Mouse (Mus musculus) embryonic facial prominence, embryonic 15.5 days (tissue): ENCODE data around the gene Cyb5rl. TPM values are rescaled to one million over a fixed set of nuclear protein-coding genes. Genes with fewer than 3 reads are reported as not detected.

Experiments used
- ATAC-seq: fragments of 200-750 bp; cut with Nextera tagmentation; 2 replicates; pipeline ENCODE4 v1.8.0; 2017; ENCODE audit warnings: low read depth, moderate TSS enrichment; ENCODE audit not compliant: insufficient number of reproducible peaks, low FRiP score, low TSS enrichment
- H3K27ac ChIP-seq: fragments of 300-500 bp; sonication (generic); replicated peaks from 2 replicates; pipeline ENCODE4 v1.5.1; 2015; ENCODE audit warnings: mild to moderate bottlenecking, inconsistent platforms
- H3K27me3 ChIP-seq: fragments of 300-500 bp; sonication (generic); 2 replicates; pipeline ENCODE4 v1.6.1; 2015; ENCODE audit warnings: inconsistent platforms
- H3K36me3 ChIP-seq: fragments of 300-500 bp; sonication (generic); 2 replicates; pipeline ENCODE4 v1.6.1; 2015; ENCODE audit warnings: mild to moderate bottlenecking, inconsistent platforms
- H3K4me1 ChIP-seq: fragments of 300-500 bp; sonication (generic); 2 replicates; pipeline ENCODE4 v1.6.1; 2015; ENCODE audit warnings: inconsistent platforms
- H3K4me2 ChIP-seq: fragments of 300-500 bp; sonication (generic); replicated peaks from 2 replicates; pipeline ENCODE4 v1.6.1; 2015; ENCODE audit warnings: mild to moderate bottlenecking, inconsistent platforms
- H3K4me3 ChIP-seq: fragments of 300-500 bp; sonication (generic); replicated peaks from 2 replicates; pipeline ENCODE4 v1.5.1; 2015; ENCODE audit warnings: mild to moderate bottlenecking, inconsistent platforms
- H3K9ac ChIP-seq: fragments of 300-500 bp; sonication (generic); 2 replicates; pipeline ENCODE4 v1.6.1; 2015; ENCODE audit warnings: inconsistent platforms
- H3K9me3 ChIP-seq: fragments of 300-500 bp; sonication (generic); replicated peaks from 2 replicates; pipeline ENCODE4 v1.6.1; 2016; ENCODE audit warnings: inconsistent platforms
- WGBS: fragments of 180-500 bp; shearing (Covaris S2); methylation state at CpG from one replicate; pipeline ENCODE4 v1.1.7; 2015; 5-methylcytosine and 5-hydroxymethylcytosine counted together
- polyA plus RNA-seq: library from polyadenylated mRNA; unstranded; fragments of >200 nt; fragmentation: Nextera tagmentation; extraction: Ambion mirVana; gene quantifications from 2 replicates; pipeline ENCODE4 v1.2.1, GENCODE M21; 2015

Gene Cyb5rl
- polyA plus RNA-seq, 1 experiment from 2014 or later, result 7.6 TPM

DNA sequence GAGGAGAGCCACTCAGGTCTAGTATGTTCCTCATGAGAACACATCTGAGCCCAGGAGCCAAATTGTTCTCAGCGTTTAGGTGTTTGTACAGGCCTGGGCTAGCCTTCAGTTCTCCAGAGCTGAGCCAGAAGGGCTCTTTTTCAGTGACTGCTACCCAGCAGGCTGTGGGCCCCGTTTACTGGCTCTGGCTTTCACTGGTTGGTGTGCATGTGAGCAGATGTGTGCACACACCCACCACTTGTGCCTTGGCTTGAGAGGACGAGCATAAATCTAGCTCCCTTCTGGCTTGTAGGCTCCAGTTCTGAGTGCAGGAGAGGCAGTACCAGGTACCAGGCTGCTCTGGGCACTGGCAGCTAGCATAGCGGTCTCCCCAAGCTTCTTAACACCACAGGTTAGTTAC lies 28.5 kb upstream of the Cyb5rl start:
- no peak for ATAC-seq
- Histone ChIP-seq H3K27me3 (no peaks in the 10 kb centered on the region), H3K9ac (no peak overlapping the region), H3K36me3 (peaks cover 85% of the 10 kb centered on the region), H3K4me3 (no peak overlapping the region), H3K27ac (no peak overlapping the region), H3K4me2 (no peak overlapping the region), H3K9me3 (no peaks in the 10 kb centered on the region), H3K4me1 (no peaks in the 10 kb centered on the region)
- WGBS, result 82% methylated on average over 4 of the region's 4 CpGs

DNA sequence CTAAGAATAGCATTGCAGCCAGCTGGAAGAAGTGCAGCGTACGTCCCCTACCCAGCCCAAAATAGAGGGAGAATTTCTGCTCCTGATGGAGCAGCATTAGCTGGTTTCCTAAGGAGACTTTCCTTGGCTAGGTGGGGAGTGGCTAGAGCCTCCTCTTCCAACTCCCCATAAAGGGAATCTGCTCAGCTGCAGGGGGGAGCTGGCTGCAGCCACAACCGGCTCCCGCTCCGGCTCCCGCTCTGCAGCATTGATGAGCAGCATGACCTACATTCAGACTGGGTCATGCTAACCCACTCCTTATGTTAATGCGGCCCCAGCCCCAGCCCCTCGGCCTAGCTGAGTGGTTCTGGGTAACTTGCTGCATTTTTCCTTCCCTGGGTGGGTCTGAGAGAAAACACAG lies 27.5 kb upstream of the Cyb5rl start:
- Histone ChIP-seq H3K27ac (no peak overlapping the region), H3K4me3 (no peak overlapping the region), H3K27me3 (no peaks in the 10 kb centered on the region), H3K36me3 (peaks cover 86% of the 10 kb centered on the region), H3K4me1 (no peaks in the 10 kb centered on the region), H3K4me2 (no peak overlapping the region), H3K9me3 (no peaks in the 10 kb centered on the region), H3K9ac (no peak overlapping the region)
- no peak for ATAC-seq
- 80% methylated on average over 8 of the region's 8 CpGs for WGBS

DNA sequence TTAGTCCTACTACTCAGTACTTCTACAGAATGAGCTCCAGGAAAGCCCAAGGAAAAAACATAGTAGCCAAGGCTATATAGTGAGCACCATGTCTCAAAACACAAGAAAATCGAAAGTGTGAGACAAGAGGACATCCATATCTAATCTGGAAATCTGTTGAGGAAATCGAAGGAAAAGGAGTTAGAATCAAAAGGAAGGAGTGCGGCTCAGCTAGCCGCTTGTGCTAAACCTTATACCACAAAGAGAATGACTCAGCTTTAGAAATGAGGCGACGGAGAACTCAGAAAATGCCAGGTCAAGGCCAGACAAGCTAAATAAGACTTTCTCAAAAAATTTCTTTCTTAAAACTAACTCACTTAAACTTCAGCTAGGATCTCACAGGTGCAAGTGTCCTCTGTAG lies 24.5 kb upstream of the Cyb5rl start:
- Histone ChIP-seq H3K4me3 (no peak overlapping the region), H3K27me3 (no peaks in the 10 kb centered on the region), H3K4me2 (no peak overlapping the region), H3K4me1 (no peaks in the 10 kb centered on the region), H3K9ac (no peak overlapping the region), H3K27ac (no peak overlapping the region; the same call in 1 of the 2 replicates), H3K36me3 (peaks cover 88% of the 10 kb centered on the region), H3K9me3 (no peaks in the 10 kb centered on the region)
- WGBS, result 87% methylated on average over 6 of the region's 6 CpGs
- no peak for ATAC-seq

DNA sequence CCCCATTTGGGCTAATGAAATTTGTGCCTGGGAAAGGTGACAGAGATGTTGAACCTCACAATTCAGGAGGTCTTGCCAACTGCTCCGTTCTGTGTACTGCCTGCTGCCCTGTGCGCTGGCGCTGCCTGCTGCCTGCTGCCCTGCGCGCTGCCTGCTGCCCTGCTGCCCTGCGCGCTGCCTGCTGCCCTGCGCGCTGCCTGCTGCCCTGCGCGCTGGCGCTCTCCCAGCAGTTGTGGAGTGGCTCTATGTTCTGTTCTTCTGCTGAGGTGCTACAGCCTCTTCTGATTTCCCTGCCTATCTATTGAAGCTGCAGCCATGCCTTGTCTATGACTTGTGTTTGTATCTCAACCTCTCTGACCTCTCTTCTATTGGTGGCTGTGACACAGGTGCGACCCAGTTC lies 21.6 kb upstream of the Cyb5rl start:
- Histone ChIP-seq H3K4me3 (no peak overlapping the region), H3K27me3 (no peaks in the 10 kb centered on the region), H3K9ac (no peak overlapping the region), H3K36me3 (peaks cover 86% of the 10 kb centered on the region), H3K4me1 (no peaks in the 10 kb centered on the region), H3K4me2 (no peak overlapping the region), H3K27ac (no peak overlapping the region), H3K9me3 (no peaks in the 10 kb centered on the region)
- no peak for ATAC-seq
- 97% methylated on average over 13 of the region's 13 CpGs for WGBS

DNA sequence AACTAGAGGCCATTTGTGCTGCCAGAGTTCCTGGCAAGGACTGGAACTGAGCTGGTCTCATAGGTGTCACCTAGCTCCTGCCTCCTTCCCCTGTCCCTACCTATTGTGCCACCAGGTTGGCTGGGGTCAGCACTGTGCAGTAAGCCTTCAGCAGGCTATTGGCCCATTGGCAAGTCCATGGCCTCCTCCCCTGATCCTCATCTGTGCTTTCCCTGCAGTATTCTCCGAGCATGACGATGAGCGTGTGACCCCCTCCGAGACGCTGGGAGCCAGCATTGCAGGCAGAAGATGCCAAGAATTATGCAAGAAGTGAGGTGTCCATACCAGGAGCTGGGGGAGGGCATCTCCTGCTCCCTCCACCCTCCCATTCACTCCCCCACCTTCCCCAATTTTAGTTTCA lies 19.0 kb upstream of the Cyb5rl start:
- H3K4me1 ChIP-seq, result no peaks in the 10 kb centered on the region
- H3K9ac ChIP-seq, result no peak overlapping the region
- no peak overlapping the region for H3K27ac ChIP-seq
- no peaks in the 10 kb centered on the region for H3K27me3 ChIP-seq
- no peak for ATAC-seq
- no peaks in the 10 kb centered on the region for H3K9me3 ChIP-seq
- no peak overlapping the region for H3K4me2 ChIP-seq
- 78% methylated on average over 5 of the region's 5 CpGs for WGBS
- H3K36me3 ChIP-seq, result peaks cover 69% of the 10 kb centered on the region
- H3K4me3 ChIP-seq, result no peak overlapping the region

DNA sequence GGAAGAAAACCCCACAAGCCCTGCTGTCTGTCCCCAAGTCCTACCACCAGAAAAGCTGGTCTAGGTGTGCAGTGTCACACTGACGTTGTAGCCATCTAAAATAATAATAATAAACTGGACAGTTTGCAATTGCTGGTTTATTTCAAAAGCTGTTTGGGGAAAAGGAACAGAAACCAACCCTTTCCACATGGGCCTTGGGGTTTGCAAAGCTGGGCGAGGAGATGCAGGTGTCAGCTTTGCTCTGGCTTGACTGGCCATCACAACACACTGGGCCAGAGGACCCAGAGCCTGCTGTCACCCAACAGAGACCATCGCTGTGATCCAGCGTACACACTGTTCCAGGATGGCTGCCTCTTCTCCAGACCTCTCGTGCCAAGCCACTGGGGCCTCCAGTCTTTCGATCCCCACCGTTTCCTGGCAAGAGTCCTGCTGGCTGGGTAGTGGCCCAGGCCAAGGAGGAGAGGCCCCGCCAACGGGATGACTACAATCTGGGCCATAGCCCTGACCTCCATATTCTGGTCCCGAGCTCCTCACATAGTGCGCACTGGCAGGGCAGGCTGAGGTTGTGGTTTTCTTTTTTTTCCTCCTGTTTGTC lies 18.1 kb upstream of the Cyb5rl start:
- H3K9me3 ChIP-seq, result no peaks in the 10 kb centered on the region
- ATAC-seq, result no peak
- H3K27me3 ChIP-seq, result no peaks in the 10 kb centered on the region
- H3K4me2 ChIP-seq, result no peak overlapping the region
- H3K36me3 ChIP-seq, result peaks cover 65% of the 10 kb centered on the region
- no peak overlapping the region for H3K4me3 ChIP-seq
- H3K4me1 ChIP-seq, result no peaks in the 10 kb centered on the region
- no peak overlapping the region for H3K9ac ChIP-seq
- WGBS, result 83% methylated on average over 11 of the region's 11 CpGs
- H3K27ac ChIP-seq, result no peak overlapping the region

DNA sequence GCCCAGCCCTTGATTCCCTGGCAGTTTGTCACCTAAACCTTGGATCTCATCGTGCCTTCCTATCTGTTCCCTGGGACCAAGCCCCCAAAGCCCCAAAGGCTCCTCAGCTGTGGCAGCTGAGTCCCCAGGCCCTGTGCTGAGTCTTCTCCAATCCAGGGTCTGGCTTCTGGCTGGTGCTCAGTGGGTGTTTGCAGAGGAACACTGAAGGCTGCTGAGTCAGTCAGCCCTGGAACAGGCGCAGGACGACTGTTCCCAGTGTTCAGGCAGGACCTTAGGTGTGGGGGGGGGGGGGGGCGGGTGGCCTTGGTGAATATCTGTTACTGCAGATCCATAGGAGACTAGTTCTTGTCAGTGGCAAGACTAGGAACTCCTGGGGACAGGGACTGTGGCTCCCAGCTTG lies 14.9 kb upstream of the Cyb5rl start:
- no peak overlapping the region for H3K4me3 ChIP-seq
- no peak overlapping the region for H3K4me2 ChIP-seq
- no peaks in the 10 kb centered on the region for H3K27me3 ChIP-seq
- no peak for ATAC-seq
- H3K9me3 ChIP-seq, result no peaks in the 10 kb centered on the region
- peaks cover 41% of the 10 kb centered on the region for H3K36me3 ChIP-seq
- H3K4me1 ChIP-seq, result no peaks in the 10 kb centered on the region
- no peak overlapping the region for H3K9ac ChIP-seq
- 42% methylated on average over 4 of the region's 4 CpGs for WGBS
- no peak overlapping the region for H3K27ac ChIP-seq

DNA sequence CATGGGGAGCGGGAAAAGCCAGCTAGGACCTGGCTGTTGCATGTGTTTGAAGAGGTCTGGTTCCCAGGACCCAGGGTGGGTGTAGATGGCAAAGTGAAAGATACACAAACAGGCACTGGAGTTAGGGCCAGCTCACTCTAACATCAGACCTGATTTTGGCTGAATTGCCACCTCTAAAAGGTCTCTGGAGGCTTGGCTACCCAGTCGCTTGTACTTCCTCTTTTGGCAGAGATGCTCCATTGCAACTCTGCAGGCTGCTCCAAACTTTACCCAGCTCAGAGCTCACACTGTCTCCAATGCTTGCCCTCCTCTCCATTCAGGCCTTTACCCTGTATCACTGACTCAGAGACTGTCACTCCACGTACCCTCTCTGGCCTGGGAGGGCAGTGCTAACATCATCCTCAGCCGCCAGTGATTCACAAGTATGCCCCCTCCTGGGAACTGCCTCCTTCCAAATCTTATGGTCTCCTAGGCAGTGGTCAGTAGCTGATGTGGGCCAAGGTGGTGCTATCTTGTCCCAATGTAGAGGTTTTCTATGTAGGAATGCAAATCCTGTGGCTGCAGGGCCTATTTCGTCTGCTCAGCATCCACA lies 13.7 kb upstream of the Cyb5rl start:
- no peaks in the 10 kb centered on the region for H3K9me3 ChIP-seq
- no peak overlapping the region for H3K4me2 ChIP-seq
- H3K27ac ChIP-seq, result peak overlapping the region; percentile 24
- 44% methylated on average over 5 of the region's 5 CpGs for WGBS
- H3K27me3 ChIP-seq, result no peaks in the 10 kb centered on the region
- H3K36me3 ChIP-seq, result peaks cover 41% of the 10 kb centered on the region
- no peaks in the 10 kb centered on the region for H3K4me1 ChIP-seq
- no peak overlapping the region for H3K9ac ChIP-seq
- no peak overlapping the region for H3K4me3 ChIP-seq
- no peak for ATAC-seq

DNA sequence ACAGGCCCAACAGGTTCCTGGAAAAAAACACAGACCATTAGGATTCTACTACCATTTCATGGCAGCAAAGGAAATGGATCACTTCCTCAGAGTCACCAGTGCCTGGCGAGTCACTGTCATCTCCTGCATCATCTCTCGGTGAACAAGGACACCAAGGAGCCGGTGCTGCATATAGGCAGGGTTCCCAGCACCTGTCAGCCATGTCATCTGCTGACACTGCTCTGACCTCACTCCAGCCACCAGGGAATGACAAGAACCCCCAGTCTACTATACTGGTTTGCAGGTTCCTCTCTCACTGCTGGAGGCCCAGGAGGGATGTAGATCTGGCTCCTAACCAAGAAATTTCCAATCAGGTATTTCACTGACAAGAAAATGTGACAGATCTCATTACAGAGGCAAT lies 10.7 kb upstream of the Cyb5rl start:
- peaks cover 50% of the 10 kb centered on the region for H3K36me3 ChIP-seq
- 80% methylated on average over 3 of the region's 3 CpGs for WGBS

DNA sequence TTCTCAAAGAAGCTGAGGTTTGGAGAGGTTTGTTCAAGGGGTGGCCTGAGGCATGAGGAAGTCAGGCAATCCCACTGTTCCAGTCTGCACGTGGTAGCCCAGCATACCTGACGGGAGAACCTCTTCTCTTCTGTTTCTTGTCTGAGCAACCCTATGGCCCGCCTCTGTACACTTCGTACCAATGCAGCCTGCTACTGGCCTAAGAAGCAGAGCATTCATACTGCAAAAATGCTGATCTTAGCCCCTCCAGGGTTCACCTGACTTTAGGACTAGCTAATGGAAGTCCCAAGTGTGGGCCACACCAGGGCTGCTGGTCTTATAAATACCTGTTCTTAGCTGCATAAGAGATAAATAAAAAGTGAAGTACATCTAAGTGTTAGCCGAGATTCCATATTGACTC lies 8.4 kb upstream of the Cyb5rl start:
- Histone ChIP-seq H3K4me2 (no peak overlapping the region), H3K4me3 (no peak overlapping the region), H3K27me3 (no peaks in the 10 kb centered on the region), H3K4me1 (no peaks in the 10 kb centered on the region), H3K9me3 (no peaks in the 10 kb centered on the region), H3K9ac (no peak overlapping the region), H3K36me3 (peaks cover 70% of the 10 kb centered on the region), H3K27ac (no peak overlapping the region)
- 84% methylated on average over 5 of the region's 5 CpGs for WGBS
- ATAC-seq, result no peak

More for the DNA sequence above, 10.7 kb upstream of the Cyb5rl start:
- H3K4me3 ChIP-seq, result no peak overlapping the region
- H3K4me2 ChIP-seq, result no peak overlapping the region
- no peak overlapping the region for H3K9ac ChIP-seq
- no peaks in the 10 kb centered on the region for H3K9me3 ChIP-seq
- no peaks in the 10 kb centered on the region for H3K4me1 ChIP-seq
- no peak for ATAC-seq
- H3K27me3 ChIP-seq, result no peaks in the 10 kb centered on the region
- H3K27ac ChIP-seq, result no peak overlapping the region

DNA sequence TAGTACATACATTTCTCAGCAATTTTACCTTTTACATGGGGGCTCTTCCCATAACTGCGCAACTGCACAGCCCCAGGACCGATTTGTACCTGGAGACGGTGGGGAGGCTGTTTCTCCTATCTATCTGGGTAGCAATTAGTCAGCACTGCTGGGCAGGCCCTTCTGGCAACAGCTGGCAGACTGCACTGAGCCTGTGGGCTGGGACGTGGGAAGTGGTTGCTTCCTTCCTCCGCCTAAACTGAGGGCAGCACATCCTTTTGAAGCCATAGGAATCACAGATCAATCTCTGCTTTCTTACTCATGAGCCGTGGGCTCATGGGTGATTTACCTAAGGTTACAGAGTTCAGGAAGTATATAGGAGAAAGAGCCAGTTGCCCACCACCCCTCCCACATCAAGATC lies 8.0 kb upstream of the Cyb5rl start:
- peaks cover 74% of the 10 kb centered on the region for H3K36me3 ChIP-seq
- no peak overlapping the region for H3K4me2 ChIP-seq
- H3K9me3 ChIP-seq, result no peaks in the 10 kb centered on the region
- H3K27ac ChIP-seq, result no peak overlapping the region
- no peaks in the 10 kb centered on the region for H3K27me3 ChIP-seq
- 75% methylated on average over 6 of the region's 6 CpGs for WGBS
- ATAC-seq, result no peak
- H3K4me3 ChIP-seq, result no peak overlapping the region
- H3K4me1 ChIP-seq, result no peaks in the 10 kb centered on the region
- no peak overlapping the region for H3K9ac ChIP-seq

DNA sequence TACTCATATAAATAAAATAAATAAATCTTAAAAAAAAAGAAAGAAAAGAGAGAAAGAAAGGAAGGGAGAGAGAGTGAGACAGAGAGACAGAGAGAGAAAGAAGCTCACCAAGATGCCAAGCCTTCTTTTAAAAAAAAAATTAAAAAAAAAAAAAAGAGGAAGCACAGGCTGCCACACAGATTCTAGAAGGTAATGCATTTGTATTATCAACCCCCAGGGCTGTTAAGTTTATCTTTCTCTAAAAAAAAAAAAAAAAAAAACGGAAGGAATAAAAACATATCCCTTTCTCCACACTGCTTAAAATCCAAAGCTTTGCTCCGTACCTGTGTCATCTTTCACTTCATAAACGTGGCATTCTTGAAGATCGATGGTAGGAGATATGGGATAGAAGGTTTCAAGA lies 5.2 kb upstream of the Cyb5rl start:
- 90% methylated on average over 4 of the region's 4 CpGs for WGBS
- no peak overlapping the region for H3K4me2 ChIP-seq
- ATAC-seq, result no peak
- no peak overlapping the region for H3K4me3 ChIP-seq
- peaks cover 77% of the 10 kb centered on the region for H3K36me3 ChIP-seq
- H3K27me3 ChIP-seq, result no peaks in the 10 kb centered on the region
- no peak overlapping the region for H3K9ac ChIP-seq
- H3K4me1 ChIP-seq, result peaks cover 10% of the 10 kb centered on the region; the same call in 1 of the 2 replicates
- H3K27ac ChIP-seq, result no peak overlapping the region
- H3K9me3 ChIP-seq, result no peaks in the 10 kb centered on the region
